ENCODE assay signal across 8 mouse cellular contexts in the genomic region with DNA sequence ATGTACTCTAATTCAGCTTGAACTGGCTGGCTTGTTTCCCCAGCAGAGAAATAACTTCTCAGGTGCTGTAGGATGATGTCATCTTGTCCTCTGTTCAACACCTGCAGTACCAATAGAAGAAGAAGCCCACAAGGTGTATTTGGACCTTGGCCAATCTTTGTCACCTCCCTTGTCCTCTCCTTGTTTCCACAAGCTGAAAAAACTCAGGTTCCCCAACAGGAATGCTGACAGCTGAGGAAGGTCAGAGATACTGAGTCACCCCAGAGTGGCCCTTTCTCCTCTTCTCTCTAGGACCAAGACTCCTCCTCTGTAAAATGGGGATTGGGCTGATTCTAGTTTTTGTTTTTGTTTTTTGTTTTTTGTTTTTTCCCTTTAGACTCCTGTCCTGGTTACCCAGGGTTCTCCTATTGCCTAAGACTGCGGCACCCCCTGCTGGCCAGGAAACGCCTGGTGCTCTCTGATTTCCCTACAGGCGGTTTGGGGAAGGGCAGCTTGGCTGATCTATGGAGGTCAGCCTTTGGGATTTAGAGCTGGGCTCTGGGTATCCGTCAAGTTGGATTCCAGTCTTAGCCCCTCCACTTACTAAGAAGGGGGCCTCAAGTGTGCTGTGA. TPM values are rescaled to one million over a fixed set of nuclear protein-coding genes. Genes with fewer than 3 reads are reported as not detected.
DNase-seq lines count a peak whose midpoint lies in the region; ATAC-seq and TF ChIP-seq lines count a peak whose summit lies in the region.

No protein-coding gene starts in this region.

- H3K9ac ChIP-seq in embryonic facial prominence, embryonic 14.5 days (ENCODE audit: low read depth, low read length) = no peak overlapping the region
- H3K9ac ChIP-seq in liver, embryonic 14.5 days (replicated peaks) = no peak overlapping the region

- 3% methylated on average over 4 of the region's 4 CpGs for WGBS in embryonic facial prominence, embryonic 14.5 days
- under 1% methylated on average over 4 of the region's 4 CpGs for WGBS in liver, embryonic 14.5 days (ENCODE audit: insufficient replicate concordance)
- WGBS in olfactory bulb, adult 2 months = 4% methylated on average over 4 of the region's 4 CpGs

- H3K4me3 ChIP-seq in embryonic facial prominence, embryonic 14.5 days (ENCODE audit: low read depth, low read length) = no peak overlapping the region
- no peak overlapping the region for H3K4me3 ChIP-seq in liver, embryonic 14.5 days (ENCODE audit: insufficient read depth in 1 of 2, low read depth in 2 of 2, low read length in 2 of 2)
- no peak overlapping the region for H3K4me3 ChIP-seq in olfactory bulb, adult 2 months (ENCODE audit: insufficient read depth, low read depth, low read length)

- DNase-seq in CD4-positive helper T cell, adult 2 months (ENCODE audit: low read depth, low spot score) = peak; percentile 82
- DNase-seq in adrenal gland, postnatal 25 days = peak; percentile 86
- DNase-seq in embryonic facial prominence, embryonic 14.5 days (ENCODE audit: low spot score) = peak; percentile 89
- DNase-seq in heart, adult 9 months (ENCODE audit: low spot score in 2 of 2) = peak; percentile 69 to 86
- DNase-seq in kidney, postnatal 25 days = peak; percentile 89 to 94
- peak; percentile 51 to 57 (median 53) for DNase-seq in liver, embryonic 14.5 days (ENCODE audit: low read depth in 3 of 3, low spot score in 3 of 3)
- peak; percentile 44 to 64 for DNase-seq in thymus, adult 18-20 months

- peak; percentile 80 for ATAC-seq in embryonic facial prominence, embryonic 14.5 days (ENCODE audit: low read depth)
- ATAC-seq in liver, embryonic 14.5 days (ENCODE audit: insufficient read depth) = peak; percentile 31; the same call in 1 of the 2 replicates

- TF ChIP-seq CTCF in liver, embryonic 14.5 days (IDR thresholded peaks at IDR 0.05; ENCODE audit: low read depth) = peak; percentile 98
- TF ChIP-seq CTCF in olfactory bulb, adult 2 months (IDR thresholded peaks at IDR 0.05; ENCODE audit: insufficient read depth, low read depth, low read length) = peak; percentile 100

- no peaks in the 10 kb centered on the region for H3K27me3 ChIP-seq in embryonic facial prominence, embryonic 14.5 days (replicated peaks; ENCODE audit: control insufficient read depth, insufficient read depth, low read length)
- no peaks in the 10 kb centered on the region for H3K27me3 ChIP-seq in liver, embryonic 14.5 days (ENCODE audit: control insufficient read depth, insufficient read depth, low read length)

- TF ChIP-seq EP300 in liver, embryonic 14.5 days (IDR thresholded peaks at IDR 0.05; ENCODE audit: low read depth) = no peak

- no peaks in the 10 kb centered on the region for H3K4me1 ChIP-seq in embryonic facial prominence, embryonic 14.5 days (ENCODE audit: control insufficient read depth, insufficient read depth, low read length)
- H3K4me1 ChIP-seq in liver, embryonic 14.5 days (replicated peaks; ENCODE audit: control insufficient read depth in 2 of 2, insufficient read depth in 2 of 2, low read length in 1 of 2) = no peaks in the 10 kb centered on the region
- H3K4me1 ChIP-seq in olfactory bulb, adult 2 months (ENCODE audit: control insufficient read depth, insufficient read depth, low read length) = peaks cover 17% of the 10 kb centered on the region

- H3K9me3 ChIP-seq in embryonic facial prominence, embryonic 14.5 days (ENCODE audit: control insufficient read depth, low read length) = no peaks in the 10 kb centered on the region
- H3K9me3 ChIP-seq in liver, embryonic 14.5 days (ENCODE audit: control insufficient read depth, low read length) = no peaks in the 10 kb centered on the region

- H3K4me2 ChIP-seq in embryonic facial prominence, embryonic 14.5 days (ENCODE audit: low read depth, low read length) = no peak overlapping the region
- no peak overlapping the region for H3K4me2 ChIP-seq in liver, embryonic 14.5 days (ENCODE audit: low read depth)

- TF ChIP-seq POLR2A in olfactory bulb, adult 2 months (IDR thresholded peaks at IDR 0.05; ENCODE audit: insufficient read depth, low read depth, low read length) = no peak

- no peaks in the 10 kb centered on the region for H3K36me3 ChIP-seq in embryonic facial prominence, embryonic 14.5 days (ENCODE audit: control insufficient read depth, insufficient read depth, low read length)
- H3K36me3 ChIP-seq in liver, embryonic 14.5 days (replicated peaks; ENCODE audit: control insufficient read depth, insufficient read depth, low read depth) = no peaks in the 10 kb centered on the region

- H3K27ac ChIP-seq in embryonic facial prominence, embryonic 14.5 days (replicated peaks; ENCODE audit: low read depth, low read length) = no peak overlapping the region
- no peak overlapping the region for H3K27ac ChIP-seq in liver, embryonic 14.5 days
- H3K27ac ChIP-seq in olfactory bulb, adult 2 months (ENCODE audit: insufficient read depth, low read depth, low read length) = no peak overlapping the region

RNA-seq across cellular contexts. Expression of gene Snn, which starts 26.4 kb away (rescaled TPM):
- total RNA-seq in adrenal gland, postnatal 25 days (2021) = 12.5 and 16.7 TPM in 2 replicates
- polyA plus RNA-seq in embryonic facial prominence, embryonic 14.5 days (2014; fragmentation: Nextera tagmentation; extraction: Ambion mirVana) = 46.9 and 55.5 TPM in 2 replicates
- 2.0 and 2.2 TPM in 2 replicates for polyA plus RNA-seq in liver, embryonic 14.5 days (2012; rRNA removed)
- 1.8 and 2.5 TPM in 2 replicates for polyA plus RNA-seq in liver, embryonic 14.5 days (2014; fragmentation: Nextera tagmentation; extraction: Ambion mirVana)
- 106 TPM in 1 of 2 replicates, not detected in the other for polyA plus RNA-seq in olfactory bulb, adult 2 months (2012; ENCODE audit: insufficient read depth, insufficient read length, low replicate concordance, missing spikeins)

RNA-seq across cellular contexts. Expression of gene Litaf, which starts 31.7 kb away (rescaled TPM):
- total RNA-seq in adrenal gland, postnatal 25 days (2021) = 38.6 and 46.5 TPM in 2 replicates
- 88.9 and 101 TPM in 2 replicates for polyA plus RNA-seq in embryonic facial prominence, embryonic 14.5 days (2014; fragmentation: Nextera tagmentation; extraction: Ambion mirVana)
- 10.6 and 12.1 TPM in 2 replicates for polyA plus RNA-seq in liver, embryonic 14.5 days (2012; rRNA removed)
- 26.6 and 27.3 TPM in 2 replicates for polyA plus RNA-seq in liver, embryonic 14.5 days (2014; fragmentation: Nextera tagmentation; extraction: Ambion mirVana)
- not detected in 2 replicates for polyA plus RNA-seq in olfactory bulb, adult 2 months (2012; ENCODE audit: insufficient read depth, insufficient read length, low replicate concordance, missing spikeins)

Comparison
In these comparisons a context has a peak if more than half of its experiments do, and no peak if none do; other contexts are left out.
1. RNA of gene Snn, which starts 26.4 kb away (polyA plus RNA-seq): 106 TPM in olfactory bulb, adult 2 months and 46.9 to 55.5 TPM in embryonic facial prominence, embryonic 14.5 days; 1.8 to 2.5 TPM in liver, embryonic 14.5 days; every median in the first group is over 10 times any median in the second.
2. Peak in every context shown above with its lines, with median percentiles within 50 percentile points of each other: DNase-seq.